Mouse (Mus musculus): Measurements from ENCODE around the gene Tent4b. TPM values are rescaled to one million over a fixed set of nuclear protein-coding genes. Genes with fewer than 3 reads are reported as not detected.

Tent4b gene
- polyA plus RNA-seq, 1 experiment from 2014 or later, result 11.0 TPM

GRCm38 (mm10) chr8:88266170-88266800 is 67.3 kb downstream of the Tent4b start:
- ATAC-seq (ENCODE audit: low FRiP score, low read depth), result no peak
- Histone ChIP-seq H3K4me2 (no peak overlapping the region), H3K27me3 (0 out of 2 replicates have a peak, but pooled peaks cover 4% of the 10 kb centered on the region), H3K4me3 (no peak overlapping the region), H3K36me3 (no peaks in the 10 kb centered on the region), H3K27ac (replicated peaks) (no peak overlapping the region), H3K9ac (no peak overlapping the region), H3K9me3 (no peaks in the 10 kb centered on the region), H3K4me1 (replicated peaks) (no peaks in the 10 kb centered on the region)
- WGBS, result 58% methylated on average over 10 of the region's 10 CpGs

GRCm38 (mm10) chr8:88266801-88267403 is 67.9 kb downstream of the Tent4b start:
- Histone ChIP-seq H3K4me1 (replicated peaks) (peaks cover under 1% of the 10 kb centered on the region; the same call in 1 of the 2 replicates), H3K27ac (replicated peaks) (no peak overlapping the region), H3K9me3 (no peaks in the 10 kb centered on the region), H3K27me3 (0 out of 2 replicates have a peak, but pooled peaks cover 6% of the 10 kb centered on the region), H3K9ac (no peak overlapping the region), H3K36me3 (no peaks in the 10 kb centered on the region), H3K4me3 (no peak overlapping the region), H3K4me2 (no peak overlapping the region)
- no peak for ATAC-seq (ENCODE audit: low FRiP score, low read depth)
- WGBS, result 91% methylated on average over 14 of the region's 14 CpGs

GRCm38 (mm10) chr8:88269107-88269875 is 70.3 kb downstream of the Tent4b start:
- H3K36me3 ChIP-seq, result no peaks in the 10 kb centered on the region
- H3K27ac ChIP-seq (replicated peaks), result no peak overlapping the region
- 66% methylated on average over 7 of the region's 7 CpGs for WGBS
- H3K27me3 ChIP-seq, result peaks cover 17% of the 10 kb centered on the region; the same call in 1 of the 2 replicates
- H3K4me3 ChIP-seq, result no peak overlapping the region
- H3K9ac ChIP-seq, result no peak overlapping the region
- no peak for ATAC-seq (ENCODE audit: low FRiP score, low read depth)
- peaks cover 11% of the 10 kb centered on the region for H3K4me1 ChIP-seq (replicated peaks)
- H3K4me2 ChIP-seq, result no peak overlapping the region
- no peaks in the 10 kb centered on the region for H3K9me3 ChIP-seq

DNA sequence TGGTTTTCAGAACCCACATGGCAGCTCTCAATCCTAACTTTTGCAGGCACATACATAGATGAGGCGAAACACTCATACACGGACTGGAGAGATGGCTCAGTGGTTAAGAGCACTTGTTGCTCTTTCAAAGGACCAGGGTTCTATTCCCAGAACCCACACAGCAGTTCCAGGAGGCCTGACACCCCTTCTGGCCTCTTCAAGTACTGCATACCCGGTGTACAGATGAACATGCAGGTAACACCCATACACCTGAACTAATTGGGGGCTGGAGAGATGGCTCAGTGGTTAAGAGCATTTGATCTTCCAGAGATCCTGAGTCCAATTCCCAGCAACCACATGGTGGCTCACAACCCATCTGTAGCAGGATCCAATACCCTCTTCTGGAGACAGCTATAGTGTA is 71.1 kb downstream of the Tent4b start:
- Histone ChIP-seq H3K4me2 (no peak overlapping the region), H3K9ac (no peak overlapping the region), H3K36me3 (no peaks in the 10 kb centered on the region), H3K4me3 (no peak overlapping the region), H3K9me3 (no peaks in the 10 kb centered on the region), H3K27me3 (peaks cover 17% of the 10 kb centered on the region; the same call in 1 of the 2 replicates), H3K4me1 (replicated peaks) (peaks cover 11% of the 10 kb centered on the region), H3K27ac (replicated peaks) (no peak overlapping the region)
- ATAC-seq (ENCODE audit: low FRiP score, low read depth), result no peak
- WGBS, result 77% methylated on average over 3 of the region's 3 CpGs

GRCm38 (mm10) chr8:88272231-88273050 is 73.4 kb downstream of the Tent4b start, which contains the start of gene Adcy7:
Gene Adcy7 (plus strand): TSS chr8:88272403.
- Histone ChIP-seq H3K27ac (replicated peaks) (no peak within 1 kb of the TSS), H3K4me1 (replicated peaks) (peaks cover 11% of the 10 kb centered on the region), H3K4me3 (peak within 1 kb of the TSS; percentile 49), H3K9ac (peak within 1 kb of the TSS; percentile 50), H3K27me3 (peaks cover 17% of the 10 kb centered on the region; the same call in 1 of the 2 replicates), H3K4me2 (peak within 1 kb of the TSS; percentile 98), H3K9me3 (no peaks in the 10 kb centered on the region), H3K36me3 (no peaks in the 10 kb centered on the region)
- 4% methylated on average over 58 of the region's 64 CpGs for WGBS
- ATAC-seq (ENCODE audit: low FRiP score, low read depth), result 0 out of 2 replicates have a peak, but pooled peaks have one; percentile 39

DNA sequence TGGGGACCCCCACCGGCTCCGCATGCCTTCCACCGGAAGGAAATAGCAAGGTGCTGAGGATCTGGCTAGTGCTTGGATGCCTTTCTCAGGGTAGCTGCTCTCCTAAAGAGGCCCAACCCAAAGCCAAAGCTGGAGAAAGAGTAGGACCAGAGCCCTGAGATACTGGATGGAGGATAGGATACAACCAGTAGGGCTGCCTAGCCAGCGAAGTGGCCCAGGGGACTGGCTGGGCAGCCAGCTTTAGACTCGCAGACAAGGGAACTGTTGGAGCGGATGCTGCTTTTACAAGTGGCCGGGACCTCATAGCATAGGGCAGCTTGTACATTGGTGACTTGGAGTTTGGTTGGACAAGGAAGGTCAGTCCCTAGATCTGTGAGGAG is 74.0 kb downstream of the Tent4b start:
- H3K27ac ChIP-seq (replicated peaks), result no peak overlapping the region
- no peak overlapping the region for H3K9ac ChIP-seq
- H3K4me1 ChIP-seq (replicated peaks), result peaks cover 11% of the 10 kb centered on the region
- 64% methylated on average over 7 of the region's 7 CpGs for WGBS
- peak overlapping the region; percentile 49 for H3K4me3 ChIP-seq
- H3K36me3 ChIP-seq, result no peaks in the 10 kb centered on the region
- no peaks in the 10 kb centered on the region for H3K9me3 ChIP-seq
- peak overlapping the region; percentile 98 for H3K4me2 ChIP-seq
- ATAC-seq (ENCODE audit: low FRiP score, low read depth), result no peak
- peaks cover 17% of the 10 kb centered on the region; the same call in 1 of the 2 replicates for H3K27me3 ChIP-seq

- Histone ChIP-seq H3K9me3 (no peaks in the 10 kb centered on the region), H3K27ac (replicated peaks) (no peak overlapping the region), H3K4me2 (no peak overlapping the region), H3K27me3 (peaks cover 17% of the 10 kb centered on the region; the same call in 1 of the 2 replicates), H3K36me3 (no peaks in the 10 kb centered on the region), H3K9ac (no peak overlapping the region), H3K4me1 (replicated peaks) (peaks cover 11% of the 10 kb centered on the region), H3K4me3 (no peak overlapping the region)
- no peak for ATAC-seq (ENCODE audit: low FRiP score, low read depth)
- 91% methylated on average over 5 of the region's 5 CpGs for WGBS
These were observed 75.1 kb downstream of the Tent4b start for GRCm38 (mm10) chr8:88274090-88274489.

- Histone ChIP-seq H3K9ac (no peak overlapping the region), H3K9me3 (no peaks in the 10 kb centered on the region), H3K27ac (replicated peaks) (no peak overlapping the region), H3K4me2 (no peak overlapping the region), H3K36me3 (no peaks in the 10 kb centered on the region), H3K4me3 (no peak overlapping the region), H3K27me3 (no peaks in the 10 kb centered on the region), H3K4me1 (replicated peaks) (no peaks in the 10 kb centered on the region)
- WGBS, result 73% methylated on average over 5 of the region's 5 CpGs
- no peak for ATAC-seq (ENCODE audit: low FRiP score, low read depth)
These were observed 80.2 kb downstream of the Tent4b start for GRCm38 (mm10) chr8:88279220-88279619.

DNA sequence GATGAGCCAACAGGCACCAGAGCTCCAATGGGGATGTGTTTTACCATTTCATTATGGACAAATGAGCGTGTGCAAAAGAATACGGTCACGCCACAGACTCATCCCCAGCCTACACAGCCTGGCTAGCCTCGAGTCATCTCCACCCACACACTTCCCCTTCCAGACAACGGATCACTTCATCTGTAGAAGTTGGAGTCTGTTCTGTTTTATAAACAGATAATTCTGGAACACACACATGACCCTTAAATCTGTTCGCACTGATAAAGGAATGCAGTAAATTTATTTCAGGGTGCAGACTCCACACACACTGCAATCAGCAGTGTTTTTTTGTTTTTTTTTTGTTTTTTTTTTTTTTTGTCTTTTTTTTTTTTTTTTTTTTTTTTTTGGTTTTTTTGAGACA is 80.7 kb downstream of the Tent4b start:
- H3K4me1 ChIP-seq (replicated peaks), result no peaks in the 10 kb centered on the region
- H3K9ac ChIP-seq, result no peak overlapping the region
- WGBS, result 84% methylated on average over 6 of the region's 6 CpGs
- no peaks in the 10 kb centered on the region for H3K9me3 ChIP-seq
- no peak overlapping the region for H3K4me2 ChIP-seq
- H3K27ac ChIP-seq (replicated peaks), result no peak overlapping the region
- no peak overlapping the region for H3K4me3 ChIP-seq
- H3K36me3 ChIP-seq, result no peaks in the 10 kb centered on the region
- H3K27me3 ChIP-seq, result no peaks in the 10 kb centered on the region
- ATAC-seq (ENCODE audit: low FRiP score, low read depth), result no peak

- no peaks in the 10 kb centered on the region for H3K9me3 ChIP-seq
- H3K4me2 ChIP-seq, result no peak overlapping the region
- H3K27me3 ChIP-seq, result no peaks in the 10 kb centered on the region
- no peak for ATAC-seq (ENCODE audit: low FRiP score, low read depth)
- no peak overlapping the region for H3K4me3 ChIP-seq
- WGBS, result 70% methylated on average over 7 of the region's 7 CpGs
- no peaks in the 10 kb centered on the region for H3K36me3 ChIP-seq
- H3K4me1 ChIP-seq (replicated peaks), result no peaks in the 10 kb centered on the region
- no peak overlapping the region for H3K9ac ChIP-seq
- no peak overlapping the region for H3K27ac ChIP-seq (replicated peaks)
These were observed 81.9 kb downstream of the Tent4b start for GRCm38 (mm10) chr8:88280904-88281303.

DNA sequence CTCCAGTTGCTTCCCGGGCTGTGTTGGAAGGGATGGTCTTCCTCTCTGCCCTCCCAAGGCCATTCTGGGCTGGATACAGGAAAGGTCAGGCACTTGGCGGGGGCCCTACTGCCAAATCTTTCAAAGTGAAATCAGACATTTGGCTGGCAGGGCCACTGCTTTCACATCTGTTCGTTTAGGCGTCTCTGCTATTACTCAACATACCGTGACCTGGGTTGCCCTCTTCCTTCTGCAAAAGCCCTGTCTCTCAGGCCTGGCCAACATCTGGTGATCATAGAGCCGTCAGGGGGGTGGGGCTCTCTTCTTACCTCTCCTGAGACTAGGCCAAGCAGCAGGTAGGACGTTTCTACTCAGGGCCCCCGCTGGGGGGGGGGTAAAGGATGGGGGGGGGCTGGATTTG is 83.7 kb downstream of the Tent4b start:
- Histone ChIP-seq H3K9me3 (no peaks in the 10 kb centered on the region), H3K36me3 (no peaks in the 10 kb centered on the region), H3K4me2 (no peak overlapping the region), H3K27me3 (no peaks in the 10 kb centered on the region), H3K27ac (replicated peaks) (no peak overlapping the region), H3K4me3 (no peak overlapping the region), H3K9ac (no peak overlapping the region), H3K4me1 (replicated peaks) (no peaks in the 10 kb centered on the region)
- no peak for ATAC-seq (ENCODE audit: low FRiP score, low read depth)
- 60% methylated on average over 8 of the region's 8 CpGs for WGBS

Measured in hindbrain, embryonic 15.5 days (tissue).